Mouse (Mus musculus) CH12.LX (cell line): ENCODE data around the gene Itpr1. TPM values are rescaled to one million over a fixed set of nuclear protein-coding genes. Genes with fewer than 3 reads are reported as not detected.

Source experiments
- DNase-seq: peaks from one replicate; pipeline ENCODE4 v3.0.0-alpha.2; 2013; ENCODE audit errors: extremely low read depth
- H3K27ac ChIP-seq: 2 replicates; pipeline ENCODE4 v1.5.1; 2012; ENCODE audit warnings: low read depth, mild to moderate bottlenecking, control low read depth, moderate library complexity; ENCODE audit not compliant: insufficient read depth
- H3K27me3 ChIP-seq: replicated peaks from 2 replicates; pipeline ENCODE3; 2012; ENCODE audit warnings: inconsistent platforms
- H3K36me3 ChIP-seq, 2 experiments: replicated peaks in 1 of 2; 2 replicates each; pipeline versions ENCODE3 to v1.6.1; 2012; ENCODE audit warnings: inconsistent platforms in 1 of 2, low read length in 1 of 2, mild to moderate bottlenecking in 1 of 2, mixed read lengths in 1 of 2, moderate library complexity in 1 of 2; ENCODE audit not compliant: control insufficient read depth in 1 of 2, insufficient read depth in 1 of 2
- H3K4me1 ChIP-seq, 2 experiments: 2 replicates each; pipeline ENCODE4 v1.6.1; 2012; ENCODE audit warnings: inconsistent platforms in 1 of 2, moderate library complexity in 1 of 2; ENCODE audit not compliant: insufficient read depth in 2 of 2, control insufficient read depth in 1 of 2
- H3K4me2 ChIP-seq: 2 replicates; pipeline ENCODE4 v1.6.1; 2012; ENCODE audit warnings: low read depth, mild to moderate bottlenecking, control low read depth; ENCODE audit not compliant: poor library complexity, insufficient read depth, severe bottlenecking
- H3K4me3 ChIP-seq, 3 experiments: fragments of 150-350 bp in 1 of 3; sonication (generic) in 1 of 3; replicated peaks in 1 of 3; 2 replicates each; pipeline versions ENCODE3 to v1.5.1; 2011 to 2012; ENCODE audit warnings: low read depth in 2 of 3, low read length in 2 of 3, mild to moderate bottlenecking in 2 of 3, moderate library complexity in 2 of 3, control low read depth in 1 of 3, improper control_type of control experiment in 1 of 3, inconsistent platforms in 1 of 3, mixed read lengths in 1 of 3; ENCODE audit not compliant: poor library complexity in 1 of 3
- H3K79me2 ChIP-seq: replicated peaks from 2 replicates; pipeline ENCODE4 v1.6.1; 2012; ENCODE audit warnings: mild to moderate bottlenecking, moderate library complexity; ENCODE audit not compliant: control insufficient read depth, poor library complexity, insufficient read depth, severe bottlenecking; ENCODE audit errors: extremely low read depth
- H3K9ac ChIP-seq: 2 replicates; pipeline ENCODE4 v1.6.1; 2012; ENCODE audit warnings: low read depth, mild to moderate bottlenecking, control low read depth, moderate library complexity; ENCODE audit not compliant: insufficient read depth
- H3K9me3 ChIP-seq: replicated peaks from 2 replicates; pipeline ENCODE3; 2012; ENCODE audit warnings: low read length, inconsistent platforms, mixed read lengths
- BHLHE40 ChIP-seq: IDR thresholded peaks from 2 replicates; pipeline ENCODE4 v1.6.1; 2011; ENCODE audit warnings: mild to moderate bottlenecking, low read depth, low read length, improper control_type of control experiment
- CHD1 ChIP-seq: IDR thresholded peaks from 2 replicates; pipeline ENCODE4 v1.6.1; 2012; ENCODE audit warnings: low read depth, low read length, improper control_type of control experiment, inconsistent platforms
- CHD2 ChIP-seq: IDR thresholded peaks from 2 replicates; pipeline ENCODE4 v1.6.1; 2011; ENCODE audit warnings: low read length, improper control_type of control experiment
- ELF1 ChIP-seq: IDR thresholded peaks from 2 replicates; pipeline ENCODE4 v1.6.1; 2014; ENCODE audit warnings: low read depth, mild to moderate bottlenecking, inconsistent platforms, low read length, improper control_type of control experiment
- ETS1 ChIP-seq: conservative IDR thresholded peaks from 2 replicates; pipeline ENCODE4 v1.6.1; 2012; ENCODE audit warnings: low read depth, mild to moderate bottlenecking, inconsistent platforms, low read length, improper control_type of control experiment, moderate library complexity
- GABPA ChIP-seq: IDR thresholded peaks from 2 replicates; pipeline ENCODE4 v1.6.1; 2012; ENCODE audit warnings: low read depth, low read length, improper control_type of control experiment, inconsistent platforms; ENCODE audit not compliant: insufficient replicate concordance
- IRF4 ChIP-seq: IDR thresholded peaks from 2 replicates; pipeline ENCODE4 v1.6.1; 2014; ENCODE audit warnings: low read depth, mild to moderate bottlenecking, inconsistent platforms, low read length, improper control_type of control experiment
- JUND ChIP-seq: conservative IDR thresholded peaks from 2 replicates; pipeline ENCODE4 v1.6.1; 2011; ENCODE audit warnings: low read depth, low read length, improper control_type of control experiment
- KAT2A ChIP-seq: IDR thresholded peaks from 2 replicates; pipeline ENCODE4 v1.6.1; 2012; ENCODE audit warnings: low read length, improper control_type of control experiment, inconsistent platforms; ENCODE audit not compliant: insufficient replicate concordance
- MAX ChIP-seq: IDR thresholded peaks from 2 replicates; pipeline ENCODE4 v1.6.1; 2011; ENCODE audit warnings: low read length, improper control_type of control experiment
- MXI1 ChIP-seq: IDR thresholded peaks from 2 replicates; pipeline ENCODE4 v1.6.1; 2011; ENCODE audit warnings: mild to moderate bottlenecking, low read depth, low read length, improper control_type of control experiment
- MYC ChIP-seq: IDR thresholded peaks from 2 replicates; pipeline ENCODE4 v1.6.1; 2011; ENCODE audit warnings: low read depth, mild to moderate bottlenecking, improper control_type of control experiment, low read length
- POLR2AphosphoS2 ChIP-seq: IDR thresholded peaks from 2 replicates; pipeline ENCODE4 v1.6.1; 2011; ENCODE audit warnings: low read depth, low read length, improper control_type of control experiment
- SIN3A ChIP-seq: IDR thresholded peaks from 2 replicates; pipeline ENCODE4 v1.6.1; 2012; ENCODE audit warnings: low read length, improper control_type of control experiment, inconsistent platforms
- TCF12 ChIP-seq: IDR thresholded peaks from 2 replicates; pipeline ENCODE4 v1.6.1; 2014; ENCODE audit warnings: low read depth, mild to moderate bottlenecking, inconsistent platforms, low read length, improper control_type of control experiment
- ZKSCAN1 ChIP-seq: IDR thresholded peaks from 2 replicates; pipeline ENCODE4 v1.6.1; 2012; ENCODE audit warnings: low read depth, inconsistent platforms, low read length, improper control_type of control experiment, borderline replicate concordance
- ZNF384 ChIP-seq: IDR thresholded peaks from 2 replicates; pipeline ENCODE4 v1.6.1; 2012; ENCODE audit warnings: low read depth, low read length, improper control_type of control experiment, inconsistent platforms
- dilution Hi-C: fragments of 300-500 bp; cut with MboI; formaldehyde crosslinking; loops from 2 replicates; pipeline ENCODE4 v1.14.3; 2020; ENCODE audit warnings: low sequenced_read_pairs; ENCODE audit not compliant: extremely low pct_unique_long_range_greater_than_20kb, extremely low pct_ligation_motif_present
- in situ Hi-C: fragments of 300-500 bp; cut with MboI; formaldehyde crosslinking; loops from 3 replicates; pipeline ENCODE4 v1.14.3; 2019; ENCODE audit warnings: low sequenced_read_pairs, low pct_ligation_motif_present, low pct_unique_long_range_greater_than_20kb, mixed read lengths
- polyA plus RNA-seq: library from polyadenylated mRNA; unstranded; fragments of >175 nt; gene quantifications from 2 replicates; pipeline ENCODE4 v1.2.1, GENCODE M21; 2012; ENCODE audit warnings: low read depth; ENCODE audit not compliant: insufficient read length
- total RNA-seq, 2 experiments: library from RNA; depleted of rRNA; stranded (reverse); fragments of 300-350 nt in 1 of 2; fragments of >200 nt in 1 of 2; gene quantifications; 2 replicates each; pipeline ENCODE4 v1.2.3; 2012 to 2014

The Itpr1 gene
- total and polyA plus RNA-seq, 3 experiments, result 42.8 to 73.1 (median 53.4) TPM

- Histone ChIP-seq H3K9me3 (no peaks in the 10 kb centered on the region), H3K4me2 (no peak overlapping the region), H3K4me1 (peaks cover 24 to 58% of the 10 kb centered on the region in 2 experiments), H3K79me2 (no peaks in the 10 kb centered on the region), H3K27ac (no peak overlapping the region), H3K9ac (no peak overlapping the region), H3K4me3 (no peak overlapping the region), H3K36me3 (peaks cover 26 to 80% of the 10 kb centered on the region in 2 experiments), H3K27me3 (no peaks in the 10 kb centered on the region)
- TF ChIP-seq BHLHE40, result no peak
- TF ChIP-seq MXI1, result no peak
- TF ChIP-seq SIN3A, result no peak
- TF ChIP-seq ELF1, result no peak
- TF ChIP-seq POLR2AphosphoS2, result no peak
- no peak for TF ChIP-seq IRF4
- TF ChIP-seq CHD2, result no peak
- no peak for TF ChIP-seq GABPA
- no peak for TF ChIP-seq ZNF384
- TF ChIP-seq KAT2A, result no peak
- no peak for TF ChIP-seq MAX
- TF ChIP-seq JUND, result no peak
- no peak for TF ChIP-seq CHD1
- in situ Hi-C loops, result no loop called here
- dilution Hi-C loops, result no loop called here
- no peak for DNase-seq
Measured at GRCm38 (mm10) chr6:108529150-108529549, 316.3 kb downstream of the Itpr1 start.

- peaks cover 12 to 78% of the 10 kb centered on the region in 2 experiments for H3K36me3 ChIP-seq
Measured at GRCm38 (mm10) chr6:108530781-108531323, 318.0 kb downstream of the Itpr1 start.

More at GRCm38 (mm10) chr6:108530781-108531323, 318.0 kb downstream of the Itpr1 start:
- peaks cover 21 to 68% of the 10 kb centered on the region in 2 experiments for H3K4me1 ChIP-seq
- in situ Hi-C loops, result no loop called here
- H3K9me3 ChIP-seq, result no peaks in the 10 kb centered on the region
- TF ChIP-seq TCF12, result no peak
- 0 out of 2 replicates have a peak, but pooled peaks have one; percentile 12 for TF ChIP-seq ETS1
- TF ChIP-seq ZKSCAN1, result no peak
- TF ChIP-seq MYC, result no peak
- no peak for TF ChIP-seq IRF4
- dilution Hi-C loops, result no loop called here
- no peaks in the 10 kb centered on the region for H3K27me3 ChIP-seq
- no peak overlapping the region for H3K9ac ChIP-seq
- no peak overlapping the region for H3K27ac ChIP-seq
- H3K4me2 ChIP-seq, result no peak overlapping the region
- no peak for DNase-seq
- no peak overlapping the region for H3K4me3 ChIP-seq
- H3K79me2 ChIP-seq, result no peaks in the 10 kb centered on the region
